Mouse (Mus musculus) retina, embryonic 14.5 days (tissue): ENCODE data around the gene Atp2a3.

Experiments used
- DNase-seq: peaks from one replicate; pipeline ENCODE4 v3.0.0-alpha.2; 2015; ENCODE audit warnings: low spot score

Gene Atp2a3

GRCm38 (mm10) chr11:72961072-72961980 is at the start of gene Atp2a3:
Gene Atp2a3 (plus strand): TSS chr11:72961169.
- peak; percentile 16 for DNase-seq

- no peak for DNase-seq
Measured at GRCm38 (mm10) chr11:72917299-72917996, 43.5 kb upstream of the Atp2a3 start.

GRCm38 (mm10) chr11:72923116-72923515 is 37.9 kb upstream of the Atp2a3 start:
- no peak for DNase-seq

GRCm38 (mm10) chr11:72924458-72924857 is 36.5 kb upstream of the Atp2a3 start:
- DNase-seq = no peak

GRCm38 (mm10) chr11:72925067-72925466 is 35.9 kb upstream of the Atp2a3 start:
- no peak for DNase-seq

- peak; percentile 86 for DNase-seq
Measured at GRCm38 (mm10) chr11:72926226-72926890, 34.6 kb upstream of the Atp2a3 start.

- no peak for DNase-seq
Measured at GRCm38 (mm10) chr11:72928516-72928915, 32.5 kb upstream of the Atp2a3 start.

- DNase-seq = peak; percentile 65
Measured at GRCm38 (mm10) chr11:72940208-72941143, 20.5 kb upstream of the Atp2a3 start.

GRCm38 (mm10) chr11:72944996-72945793 is 15.8 kb upstream of the Atp2a3 start:
- no peak for DNase-seq

- no peak for DNase-seq
Measured at GRCm38 (mm10) chr11:72945875-72946559, 15.0 kb upstream of the Atp2a3 start.

GRCm38 (mm10) chr11:72946560-72947119 is 14.3 kb upstream of the Atp2a3 start:
- DNase-seq = no peak

- DNase-seq = no peak
Measured at GRCm38 (mm10) chr11:72947840-72948239, 13.1 kb upstream of the Atp2a3 start.

GRCm38 (mm10) chr11:72948254-72948653 is 12.7 kb upstream of the Atp2a3 start:
- DNase-seq = no peak

GRCm38 (mm10) chr11:72951137-72952000 is 9.6 kb upstream of the Atp2a3 start:
- no peak for DNase-seq

- no peak for DNase-seq
Measured at GRCm38 (mm10) chr11:72952226-72952625, 8.7 kb upstream of the Atp2a3 start.

- no peak for DNase-seq
Measured at GRCm38 (mm10) chr11:72952697-72953096, 8.3 kb upstream of the Atp2a3 start.

GRCm38 (mm10) chr11:72953116-72953439 is 7.9 kb upstream of the Atp2a3 start:
- no peak for DNase-seq

GRCm38 (mm10) chr11:72953440-72954151 is 7.4 kb upstream of the Atp2a3 start:
- no peak for DNase-seq
